Mouse (Mus musculus): ENCODE data around the gene Ccdc38.
"Not testable (repeated sequence)": the region's sequence is repeated elsewhere in the genome, so short reads cannot be mapped to it uniquely, and the experiment has no call there.

The Ccdc38 gene

DNA sequence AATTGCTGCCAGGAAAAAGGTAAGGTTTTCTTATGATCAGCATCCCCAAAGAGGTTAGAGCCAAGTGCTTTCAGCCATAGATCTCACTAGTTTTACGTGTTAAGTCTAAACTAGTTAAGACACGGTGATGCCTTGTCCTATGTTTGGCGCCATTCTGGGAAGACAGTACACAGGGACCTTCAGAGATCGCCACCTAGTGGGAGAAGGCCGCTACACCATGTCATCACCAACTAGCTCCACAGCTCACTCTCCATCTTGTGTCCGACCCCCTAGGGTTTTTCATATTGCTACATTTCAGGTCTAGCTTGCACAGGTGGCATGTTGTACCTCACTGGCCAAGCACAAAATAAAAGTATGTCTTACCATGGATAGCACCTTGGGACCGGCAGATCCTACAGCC is 8.6 kb downstream of the Ccdc38 start:
- peak; percentile 89 for DNase-seq (ENCODE audit: low read depth, low spot score)

DNA sequence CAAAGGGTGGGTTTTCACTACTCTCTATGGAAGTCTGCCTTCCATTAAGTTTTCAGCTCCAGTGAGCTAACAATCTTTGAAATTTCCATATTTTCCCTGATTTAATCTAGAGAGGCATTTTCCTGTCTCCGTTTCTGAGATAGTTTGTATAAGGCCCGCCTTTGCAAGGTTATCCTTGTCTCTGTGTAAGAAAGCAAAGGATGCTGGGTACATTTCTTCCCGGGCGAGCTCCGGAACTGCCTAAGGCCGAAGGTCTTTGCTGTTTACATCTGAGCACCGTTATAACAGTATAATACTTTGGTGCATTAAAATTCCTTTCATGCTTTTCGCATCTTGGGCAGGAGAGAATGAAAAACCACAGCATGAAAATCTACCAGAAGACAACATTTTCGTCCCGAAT is 9.4 kb downstream of the Ccdc38 start:
- DNase-seq (ENCODE audit: low read depth, low spot score), result no peak

DNA sequence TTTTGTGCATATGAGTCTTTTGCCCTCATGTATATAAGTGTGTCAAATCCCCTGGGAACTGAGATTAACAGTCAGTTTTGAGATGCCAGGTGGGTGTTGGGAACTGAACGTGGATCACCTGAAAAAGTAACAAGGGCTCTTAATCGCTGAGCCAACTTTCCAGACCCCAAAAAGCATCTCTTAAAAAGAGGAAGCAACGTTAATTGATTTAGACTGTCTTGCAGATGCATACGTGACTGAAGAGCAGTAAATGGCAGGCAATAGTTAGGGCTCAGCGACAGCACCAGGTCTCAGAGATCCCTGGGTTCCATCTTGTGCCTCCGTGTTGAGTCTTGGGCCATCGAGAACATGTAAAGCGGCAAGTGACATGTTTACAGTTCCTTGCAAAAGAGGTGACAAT is 12.2 kb downstream of the Ccdc38 start:
- DNase-seq (ENCODE audit: low read depth, low spot score), result no peak

DNA sequence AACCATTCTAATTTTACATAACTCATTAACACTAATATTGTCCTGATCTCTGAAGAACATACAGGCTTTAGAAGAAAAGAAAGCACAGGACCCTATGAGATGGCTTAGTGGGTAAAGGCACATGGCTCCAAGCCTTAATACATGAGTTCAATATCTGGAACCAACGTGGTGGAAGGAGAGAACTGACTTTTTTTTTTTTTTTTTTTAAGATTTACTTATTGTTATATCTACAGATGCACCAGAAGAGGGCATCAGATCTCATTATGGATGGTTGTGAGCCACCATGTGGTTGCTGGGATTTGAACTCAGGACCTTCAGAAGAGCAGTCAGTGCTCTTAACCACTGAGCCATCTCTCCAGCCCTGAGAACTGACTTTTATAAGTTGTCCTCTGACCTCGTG is 17.5 kb downstream of the Ccdc38 start:
- not testable (repeated sequence) for DNase-seq (ENCODE audit: low read depth, low spot score)

DNA sequence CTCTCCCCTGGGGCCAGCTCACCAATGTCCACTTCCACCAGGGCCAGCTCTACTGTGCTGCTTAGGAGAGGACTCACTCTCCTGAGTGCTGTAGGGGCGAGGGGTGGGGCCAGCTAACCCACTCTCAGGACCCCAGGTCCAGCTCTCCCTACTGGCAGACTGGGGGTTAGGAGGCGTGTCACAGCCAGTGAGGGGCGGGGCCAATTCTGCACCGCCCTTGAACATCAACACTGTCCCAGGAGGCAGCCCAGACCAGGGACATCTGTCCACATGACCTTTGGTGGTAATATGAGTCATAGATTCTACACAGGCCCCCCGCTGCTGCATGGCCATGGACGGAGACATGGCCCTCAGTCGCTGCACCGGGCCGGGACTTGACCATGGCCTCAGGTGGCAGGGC is 19.4 kb downstream of the Ccdc38 start:
- no peak for DNase-seq (ENCODE audit: low read depth, low spot score)

DNA sequence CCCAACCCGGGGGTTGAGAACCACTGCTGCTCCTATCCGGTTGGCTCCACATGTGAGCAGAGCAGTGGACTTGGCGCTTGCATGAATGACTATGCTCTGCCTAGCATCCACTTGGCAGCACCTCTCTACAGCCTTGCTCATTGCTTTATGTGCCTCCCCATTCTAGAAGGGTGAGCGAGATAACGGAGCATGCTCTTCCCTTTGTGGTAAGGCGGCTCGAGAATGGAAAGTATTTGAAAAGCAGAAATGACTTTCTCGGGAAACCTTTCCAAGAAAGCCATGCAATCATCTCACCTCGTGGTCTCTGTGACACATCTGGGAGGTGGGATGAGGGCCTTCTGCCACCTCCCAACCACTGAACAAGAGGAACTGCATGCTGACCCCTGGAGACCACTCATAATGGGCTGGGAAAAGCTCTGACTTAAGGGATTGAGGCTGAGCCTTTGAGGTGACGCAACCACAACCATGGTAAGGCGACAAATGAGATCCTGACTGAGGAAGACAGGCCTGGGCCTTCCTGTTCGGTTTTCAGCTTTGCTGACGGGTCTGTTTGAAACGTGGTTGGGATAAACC is 24.2 kb downstream of the Ccdc38 start:
- no peak for DNase-seq (ENCODE audit: low read depth, low spot score)

DNA sequence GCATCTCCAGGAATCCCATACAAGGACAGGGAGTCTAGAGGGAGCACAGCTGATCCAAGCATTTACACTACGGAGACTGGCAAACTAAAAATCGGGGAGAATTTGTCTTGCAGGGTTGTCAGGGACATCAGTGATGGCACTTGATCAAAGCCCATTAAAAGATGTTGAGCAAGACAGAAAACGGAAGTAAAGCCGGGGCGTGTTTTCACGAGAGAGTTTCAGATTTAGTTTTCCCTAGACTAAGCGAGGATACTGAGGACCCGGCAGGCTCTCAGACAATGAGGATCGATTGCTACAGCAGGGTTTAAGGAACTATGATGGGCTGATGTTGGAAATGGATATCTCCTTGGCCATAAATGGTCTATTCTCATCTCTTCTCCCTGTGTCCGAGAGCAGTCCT is 26.6 kb downstream of the Ccdc38 start:
- DNase-seq (ENCODE audit: low read depth, low spot score), result no peak

DNA sequence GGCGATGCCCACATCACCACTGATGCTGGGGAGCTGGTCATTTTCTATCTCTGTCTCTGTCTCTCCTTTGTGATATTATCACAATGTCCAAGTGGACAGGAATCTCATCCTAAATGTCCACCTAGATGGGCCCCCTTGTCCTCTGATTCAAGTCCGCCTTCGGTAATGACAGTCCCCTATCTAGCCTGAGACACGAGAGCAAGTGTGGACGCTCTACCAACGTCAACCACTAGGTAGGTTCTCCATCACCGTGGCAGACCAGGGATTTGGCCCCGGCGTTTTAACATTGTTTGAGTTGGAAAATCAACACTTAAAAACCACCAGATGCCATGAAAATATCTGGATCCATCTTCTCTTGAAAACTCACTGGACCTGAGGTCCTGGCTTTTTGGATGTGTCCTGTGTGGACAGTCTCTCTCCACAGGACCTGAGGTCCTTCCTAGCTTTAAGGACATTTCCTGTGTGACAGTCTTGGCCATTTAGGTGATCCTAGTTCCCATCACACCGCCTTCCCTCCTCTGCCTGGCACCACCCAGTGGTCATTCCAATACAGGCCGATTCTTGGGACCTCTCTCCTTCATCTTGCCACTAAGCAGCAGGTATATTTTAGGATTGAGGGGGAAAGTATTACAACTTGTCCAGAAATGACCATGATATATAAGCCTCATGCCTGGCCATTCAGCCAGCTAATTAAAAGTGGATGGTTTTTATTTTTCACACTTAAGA is 27.6 kb downstream of the Ccdc38 start:
- DNase-seq (ENCODE audit: low read depth, low spot score), result no peak

DNA sequence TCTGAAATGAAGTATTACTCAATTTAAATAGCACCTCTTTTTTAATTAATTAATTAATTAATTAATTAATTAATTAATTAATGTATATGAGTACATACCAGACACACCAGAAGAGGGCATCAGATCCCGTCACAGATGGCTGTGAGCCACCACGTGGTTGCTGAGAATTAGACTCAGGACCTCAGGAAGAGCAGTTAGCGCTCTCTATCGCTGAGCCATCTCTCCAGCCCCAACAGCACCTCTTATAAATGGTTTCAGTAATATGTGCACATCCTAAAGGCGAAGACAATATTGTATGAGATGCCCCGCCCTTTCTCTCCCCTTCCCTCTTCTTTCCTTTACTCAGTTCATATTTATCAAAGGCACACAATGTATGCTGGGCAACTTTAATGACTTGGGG is 28.2 kb downstream of the Ccdc38 start:
- DNase-seq (ENCODE audit: low read depth, low spot score), result no peak

DNA sequence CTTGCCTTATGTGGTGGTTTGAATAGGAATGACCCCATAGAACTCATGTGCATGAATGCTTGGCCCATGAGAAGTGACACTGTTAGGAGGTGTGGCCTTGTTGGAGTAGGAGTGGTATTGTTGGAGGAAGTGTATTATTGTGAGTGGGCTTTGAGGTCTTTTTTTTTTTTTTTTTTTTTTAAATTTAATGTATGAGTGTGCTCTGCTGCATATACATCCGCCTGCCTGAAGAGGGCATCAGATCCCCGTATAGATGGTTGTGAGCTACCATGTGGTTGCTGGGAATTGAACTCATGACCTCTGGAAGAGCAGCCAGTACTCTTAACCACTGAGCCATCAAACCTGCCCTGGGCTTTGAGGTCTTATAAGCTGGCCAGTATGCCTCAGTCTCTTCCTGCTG is 31.8 kb downstream of the Ccdc38 start:
- DNase-seq (ENCODE audit: low read depth, low spot score), result no peak

DNA sequence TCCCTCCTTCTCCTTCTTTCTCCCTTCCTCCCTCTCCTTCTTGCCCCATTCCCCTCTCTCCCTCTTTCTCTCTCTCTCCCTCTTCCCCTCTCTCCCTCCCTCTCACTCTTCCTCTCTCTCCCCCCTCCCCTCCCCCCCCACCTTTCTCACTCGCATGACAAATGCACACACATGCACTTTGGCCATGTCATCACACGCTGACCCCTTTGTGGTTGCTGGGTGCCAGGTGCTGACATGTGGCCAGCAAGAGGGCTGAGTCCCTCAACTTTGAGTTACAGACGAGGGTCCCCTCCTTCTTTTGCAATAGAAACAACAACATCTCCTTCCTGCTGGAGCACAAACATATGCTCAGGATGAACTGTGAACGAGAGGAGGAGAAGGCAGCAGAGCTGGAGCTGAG is 34.5 kb downstream of the Ccdc38 start:
- DNase-seq (ENCODE audit: low read depth, low spot score), result no peak

DNA sequence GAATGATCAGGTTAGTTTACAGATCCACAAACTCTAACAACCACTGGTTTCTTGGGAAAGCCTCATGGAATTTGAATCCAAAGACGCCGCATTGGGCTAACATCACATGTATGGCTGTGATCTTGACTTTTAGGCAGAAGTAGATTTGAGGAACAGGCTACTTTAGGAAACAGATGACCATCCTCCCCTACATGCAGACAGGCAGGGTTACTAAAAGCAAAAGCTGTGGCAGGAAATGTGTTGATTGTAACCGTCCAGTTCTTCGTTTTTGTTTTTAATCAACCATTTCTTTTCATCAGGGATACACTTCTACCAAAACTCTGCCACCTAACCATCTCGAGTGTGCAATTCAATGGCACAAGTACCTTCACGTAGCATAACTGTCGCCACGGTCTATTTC is 35.5 kb downstream of the Ccdc38 start:
- no peak for DNase-seq (ENCODE audit: low read depth, low spot score)

DNA sequence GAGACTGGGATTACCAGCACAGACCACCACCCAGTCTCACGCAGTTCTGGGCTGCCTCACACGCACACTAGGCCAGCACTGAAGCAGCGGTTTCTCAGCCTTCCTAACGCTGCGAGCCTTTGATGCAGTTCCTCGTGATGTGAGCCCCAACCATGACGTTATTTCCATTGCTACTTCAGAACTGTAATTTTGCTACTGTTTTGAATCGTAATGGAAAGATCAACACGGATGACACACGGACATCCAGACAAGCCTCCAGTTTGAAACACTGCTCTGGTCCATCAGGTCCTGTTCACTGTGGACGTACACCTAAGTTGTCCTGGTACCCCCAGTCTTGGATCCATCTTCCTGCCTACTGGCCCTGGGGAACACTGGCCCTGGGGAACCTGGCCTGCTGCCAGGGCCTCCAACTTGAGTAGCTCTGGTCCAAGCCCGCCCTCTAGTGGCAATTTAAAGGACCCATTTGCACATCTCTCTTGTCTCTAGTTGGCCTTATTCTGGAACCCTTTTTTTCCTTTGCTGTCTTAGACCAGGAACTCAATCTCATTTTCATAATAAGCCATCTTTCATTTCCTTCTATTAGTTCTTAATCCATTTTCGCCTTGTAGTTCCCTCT is 36.9 kb downstream of the Ccdc38 start:
- DNase-seq (ENCODE audit: low read depth, low spot score), result peak; percentile 92

DNA sequence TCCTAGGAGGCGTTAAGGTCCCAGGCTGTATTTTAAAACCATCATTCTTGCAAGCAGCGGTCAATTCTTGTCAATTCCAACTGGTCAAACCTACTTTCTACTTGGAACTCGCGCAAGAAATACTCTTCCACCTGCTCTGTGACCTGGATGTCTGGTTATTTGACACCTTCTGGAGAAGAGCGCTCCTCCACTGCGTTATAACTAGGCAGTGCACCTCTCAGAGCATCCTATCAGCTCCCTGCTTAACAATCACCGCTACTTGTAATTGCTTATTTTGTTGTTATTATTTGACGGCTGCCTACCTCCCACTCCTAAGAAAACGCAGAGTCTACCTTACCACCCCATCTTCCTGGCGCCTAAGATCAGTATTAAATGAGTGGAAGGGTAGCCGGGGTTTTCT is 48.4 kb downstream of the Ccdc38 start:
- peak; percentile 37 for DNase-seq (ENCODE audit: low read depth, low spot score)

DNA sequence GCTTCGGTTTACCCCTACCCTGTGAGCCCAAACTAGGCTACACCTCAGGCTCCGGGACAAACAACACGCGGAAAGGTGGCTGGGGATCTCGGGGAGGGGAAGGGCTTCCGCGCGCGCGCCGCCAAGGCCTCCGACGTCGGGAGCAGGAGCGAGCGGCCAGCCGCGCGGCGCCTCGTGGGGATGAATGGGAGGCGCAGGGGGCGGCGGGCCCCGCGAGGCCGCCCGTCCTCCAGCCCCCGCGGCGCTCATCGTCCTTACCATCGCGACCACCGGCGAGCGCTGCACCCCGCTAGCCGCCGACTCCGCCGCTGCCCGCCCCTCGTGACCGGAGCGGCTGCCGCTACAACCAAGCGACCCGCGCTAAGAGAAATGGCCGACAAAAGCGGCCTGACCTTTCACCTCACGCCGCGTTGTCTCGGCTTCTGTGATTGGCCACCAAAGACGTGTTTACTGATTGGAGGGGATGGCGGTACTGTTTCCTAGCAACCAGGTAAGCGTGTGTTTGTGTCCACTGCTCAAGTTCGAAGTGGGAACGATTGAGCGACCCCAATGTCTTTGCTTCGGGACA is 48.9 kb downstream of the Ccdc38 start, which contains the start of gene Snrpf:
TSS of gene Snrpf (minus strand) at position 426 of the 568 bp plus-strand sequence.
- DNase-seq (ENCODE audit: low read depth, low spot score), result peak; percentile 98

DNA sequence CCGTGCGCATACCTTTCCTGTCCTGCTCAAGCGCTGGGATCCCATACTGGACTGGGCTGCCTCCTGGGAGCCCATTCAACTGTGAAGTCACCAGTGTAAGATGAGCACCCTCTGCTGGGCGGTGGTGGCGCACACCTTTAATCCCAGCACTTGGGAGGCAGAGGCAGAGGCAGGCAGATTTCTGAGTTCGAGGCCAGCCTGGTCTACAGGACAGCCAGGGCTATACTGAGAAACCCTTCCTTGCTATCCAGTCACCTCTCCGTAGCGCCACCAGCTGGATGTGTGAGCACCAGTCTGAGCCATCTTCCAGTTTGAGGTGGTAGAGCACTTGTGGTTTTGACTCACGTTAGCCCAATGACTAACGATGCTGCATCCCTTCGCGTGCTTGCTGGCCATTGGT is 52.0 kb downstream of the Ccdc38 start:
- DNase-seq (ENCODE audit: low read depth, low spot score), result no peak

DNA sequence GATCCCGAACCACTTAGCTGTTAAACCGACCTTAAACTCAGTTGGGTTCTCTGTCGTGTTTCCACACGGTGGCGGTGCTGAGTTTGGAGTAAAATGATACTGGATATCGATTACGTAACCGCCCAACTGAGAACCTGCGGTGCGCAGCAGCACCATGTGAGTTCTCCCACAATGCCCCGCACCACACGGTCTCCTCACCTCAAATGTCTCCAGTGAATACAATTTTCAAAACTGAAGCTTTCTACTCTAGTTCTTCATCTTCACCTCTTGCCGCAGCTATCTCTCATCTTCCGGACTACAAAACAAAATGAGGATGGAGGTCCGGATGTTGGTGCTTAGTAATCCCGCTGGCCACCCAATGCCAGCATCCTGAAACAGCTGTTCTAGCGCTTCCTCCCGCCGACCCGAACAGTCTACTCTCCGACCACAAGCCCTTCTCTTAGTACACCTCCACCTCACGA is 53.6 kb downstream of the Ccdc38 start:
- DNase-seq (ENCODE audit: low read depth, low spot score), result peak; percentile 97

DNA sequence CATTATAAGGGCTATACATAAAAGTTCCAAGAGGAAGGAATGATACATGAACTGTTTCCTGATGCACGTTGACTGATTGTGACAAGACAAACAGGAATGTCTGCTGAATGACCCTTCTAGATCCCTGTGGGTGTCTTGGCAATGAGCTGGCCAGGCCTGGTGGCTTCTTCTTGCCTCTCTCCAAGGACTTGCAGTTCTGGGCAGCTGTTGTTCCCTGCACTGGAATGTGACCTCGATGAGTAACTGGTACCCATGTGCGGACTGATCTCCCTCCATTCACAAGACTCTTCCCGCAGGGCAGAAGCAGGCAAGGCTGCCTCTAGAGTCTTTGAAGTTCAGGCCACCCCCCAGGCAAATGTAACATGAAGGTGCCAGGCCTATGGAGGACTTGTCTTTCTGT is 55.4 kb downstream of the Ccdc38 start:
- DNase-seq (ENCODE audit: low read depth, low spot score), result no peak

DNA sequence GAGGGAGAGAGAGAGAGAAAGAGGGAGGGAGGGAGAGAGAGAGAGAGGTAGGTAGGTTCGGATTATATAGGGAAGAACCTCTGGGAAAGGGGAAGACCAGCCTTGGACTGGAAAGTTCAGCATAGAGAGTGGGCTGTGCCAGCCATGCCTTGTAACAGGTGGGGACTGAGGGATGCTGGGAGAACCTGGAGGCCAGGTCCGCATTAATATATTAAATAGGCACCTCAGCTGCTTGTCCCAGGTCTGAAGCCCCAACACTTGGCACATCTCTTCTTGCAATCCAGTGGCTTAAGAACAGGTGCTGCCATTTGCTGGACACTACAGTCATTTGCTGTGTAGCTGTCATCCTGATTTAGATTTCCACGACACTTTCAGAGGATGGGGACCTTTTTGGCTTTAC is 56.2 kb downstream of the Ccdc38 start:
- no peak for DNase-seq (ENCODE audit: low read depth, low spot score)

DNA sequence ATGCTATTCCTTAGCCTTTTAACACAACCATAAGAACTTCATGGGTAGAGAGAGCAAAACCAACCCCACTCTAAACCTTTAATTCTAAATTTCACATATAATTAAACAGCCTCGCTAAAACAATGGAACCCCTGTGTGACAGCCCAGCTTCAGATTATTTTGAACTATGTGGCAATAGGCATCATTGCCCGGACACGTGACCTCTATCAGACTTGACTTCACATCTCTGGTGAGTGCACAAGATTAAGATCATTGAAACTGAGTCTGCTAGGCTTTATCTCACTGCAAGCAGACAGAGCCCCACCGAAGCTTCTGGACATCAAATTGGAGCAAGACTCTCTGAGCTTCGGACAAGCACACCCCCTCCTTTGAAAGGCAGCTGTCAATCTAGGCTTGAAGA is 61.9 kb downstream of the Ccdc38 start:
- DNase-seq (ENCODE audit: low read depth, low spot score), result no peak

DNA sequence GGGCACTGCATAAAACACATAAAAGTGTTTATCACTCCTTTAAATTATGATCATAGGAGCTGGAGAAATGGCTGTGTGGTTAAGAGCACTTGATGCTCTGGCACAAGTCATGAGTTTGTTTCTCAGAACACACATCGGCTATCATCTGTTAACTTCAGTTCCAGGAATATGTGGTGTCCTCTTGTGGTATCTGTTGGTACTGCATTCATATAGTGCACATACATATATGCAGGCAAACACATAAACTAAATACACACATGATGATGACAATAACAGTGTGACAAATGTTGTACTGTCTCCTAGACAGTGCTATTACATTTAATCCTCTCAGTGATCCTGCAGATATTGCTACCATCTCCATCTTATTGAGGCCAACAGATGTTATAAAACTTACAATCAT is 62.8 kb downstream of the Ccdc38 start:
- no peak for DNase-seq (ENCODE audit: low read depth, low spot score)

DNA sequence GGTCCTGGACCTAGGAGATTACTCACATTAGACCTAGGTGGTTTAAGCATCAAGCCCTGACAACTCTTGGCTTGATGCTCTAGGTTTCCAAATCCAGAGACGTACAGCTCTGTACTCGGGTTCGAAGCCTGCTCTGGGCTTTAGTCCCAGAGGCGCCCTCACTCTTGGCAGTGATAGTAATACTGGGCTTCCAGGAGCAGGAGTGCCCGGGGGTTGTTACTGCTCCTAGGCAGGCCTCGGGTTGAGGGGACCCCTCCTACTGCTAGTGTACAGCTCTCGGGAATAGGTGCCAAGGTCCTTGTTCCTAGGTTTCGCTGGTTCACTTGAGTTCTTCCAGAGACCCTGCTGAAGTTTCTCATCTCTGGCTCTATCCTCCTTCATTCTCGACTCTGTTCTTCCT is 65.9 kb downstream of the Ccdc38 start:
- DNase-seq (ENCODE audit: low read depth, low spot score), result no peak

DNA sequence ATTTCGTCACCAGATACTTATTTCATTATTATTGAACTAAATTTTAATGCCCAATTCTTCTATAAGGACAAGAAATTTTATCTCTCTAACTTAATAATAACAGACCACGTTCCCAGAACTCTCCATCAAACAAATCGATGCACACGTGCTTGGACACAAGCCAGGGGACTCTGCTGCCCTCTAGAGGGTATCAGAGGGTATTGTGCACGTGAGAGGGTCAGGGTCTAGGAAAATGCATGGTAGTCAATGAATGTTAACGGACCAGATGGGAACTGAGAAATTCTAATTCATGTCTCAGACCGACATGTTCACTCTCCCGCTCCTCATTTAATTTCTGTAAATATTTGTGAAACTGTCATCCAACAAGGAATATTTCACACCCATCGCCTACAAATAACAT is 67.6 kb downstream of the Ccdc38 start:
- DNase-seq (ENCODE audit: low read depth, low spot score), result peak; percentile 27
